Comparison of ENCODE assay signal across 9 mouse cellular contexts in genomic region chr11:70656456-70656927, GRCm38 (mm10). TPM values are rescaled to one million over a fixed set of nuclear protein-coding genes. Genes with fewer than 3 reads are reported as not detected.
A peak's percentile ranks its signal among the peaks of the same experiment; 100 is the strongest.
DNase-seq lines count a peak whose midpoint lies in the region; ATAC-seq and TF ChIP-seq lines count a peak whose summit lies in the region.
"Had no signal": no experiment of that assay in that cellular context is flagged by ENCODE, and none has a peak within 500 bp of the region (broad histone marks: within the 10 kb centered on the region; RNA-seq: fewer than 3 reads in every experiment).

No protein-coding gene starts in this region.

- no peak for ATAC-seq in cerebellum, adult (ENCODE audit: insufficient number of reproducible peaks, low FRiP score, low TSS enrichment)
- ATAC-seq in G1E (ENCODE audit: extremely low read depth, insufficient number of reproducible peaks, low FRiP score, poor library complexity, severe bottlenecking) = no peak
- ATAC-seq in forebrain, embryonic 12.5 days (ENCODE audit: low FRiP score) = no peak
- ATAC-seq in liver, embryonic 12.5 days = no peak

- H3K36me3 ChIP-seq in G1E (replicated peaks) = peaks cover 60% of the 10 kb centered on the region
- H3K36me3 ChIP-seq in forebrain, embryonic 12.5 days (replicated peaks) = peaks cover 12% of the 10 kb centered on the region
- H3K36me3 ChIP-seq in liver, embryonic 12.5 days = peaks cover 35% of the 10 kb centered on the region

- H3K4me3 ChIP-seq in G1E (ENCODE audit: low read depth, low read length) = peak overlapping the region; percentile 100; the same call in 1 of the 2 replicates
- H3K4me3 ChIP-seq in forebrain, embryonic 12.5 days (replicated peaks) = peak overlapping the region; percentile 98
- H3K4me3 ChIP-seq in liver, embryonic 12.5 days = peak overlapping the region; percentile 99

- no peaks in the 10 kb centered on the region for H3K27me3 ChIP-seq in G1E (ENCODE audit: insufficient read depth, low read length)
- H3K27me3 ChIP-seq in forebrain, embryonic 12.5 days = peaks cover 3% of the 10 kb centered on the region; the same call in 1 of the 2 replicates
- 0 out of 2 replicates have a peak, but pooled peaks cover 9% of the 10 kb centered on the region for H3K27me3 ChIP-seq in liver, embryonic 12.5 days (replicated peaks)
- H3K27me3 ChIP-seq: Patski had no signal

- H3K4me1 ChIP-seq in G1E (ENCODE audit: insufficient read depth, low read depth, low read length) = peaks cover 55% of the 10 kb centered on the region
- peaks cover 34% of the 10 kb centered on the region for H3K4me1 ChIP-seq in forebrain, embryonic 12.5 days
- peaks cover 57% of the 10 kb centered on the region for H3K4me1 ChIP-seq in liver, embryonic 12.5 days

- 4% methylated on average over 16 of the region's 16 CpGs for WGBS in forebrain, embryonic 12.5 days
- WGBS in liver, embryonic 12.5 days (ENCODE audit: insufficient replicate concordance) = 19% methylated on average over 16 of the region's 16 CpGs

- H3K27ac ChIP-seq in forebrain, embryonic 12.5 days = peak overlapping the region; percentile 98
- peak overlapping the region; percentile 99 for H3K27ac ChIP-seq in liver, embryonic 12.5 days

- peak overlapping the region; percentile 96 for H3K4me2 ChIP-seq in forebrain, embryonic 12.5 days
- peak overlapping the region; percentile 93 for H3K4me2 ChIP-seq in liver, embryonic 12.5 days

- H3K9me3 ChIP-seq in G1E (replicated peaks) = no peaks in the 10 kb centered on the region
- no peaks in the 10 kb centered on the region for H3K9me3 ChIP-seq in forebrain, embryonic 12.5 days
- no peaks in the 10 kb centered on the region for H3K9me3 ChIP-seq in liver, embryonic 12.5 days (replicated peaks)

- peak; percentile 68 for DNase-seq in cerebellum, adult 11-12 months
- DNase-seq in G1E (ENCODE audit: low spot score) = no peak
- DNase-seq in heart, postnatal 36 days = peak; percentile 74 to 79
- peak; percentile 31 for DNase-seq in retina, embryonic 14.5 days (ENCODE audit: low spot score)
- DNase-seq in c-Kit-positive CD71-positive TER-119-positive erythroid progenitor cells, embryonic 14.5 days (ENCODE audit: low spot score) = no peak

- peak overlapping the region; percentile 97 for H3K9ac ChIP-seq in forebrain, embryonic 12.5 days
- H3K9ac ChIP-seq in liver, embryonic 12.5 days = peak overlapping the region; percentile 99

- TF ChIP-seq CTCF in G1E (IDR thresholded peaks at IDR 0.05; ENCODE audit: low read depth, low read length) = no peak

- intact Hi-C loops in heart, postnatal 36 days (cut with DNase I) = loop anchor here (1.0 to 10.0 kb wide), 2 partner anchors 12 to 662 kb away; partner anchors contain the start of genes Gabarap and Phf23

RNA-seq across cellular contexts. Expression of gene Eno3, which starts 0.5 kb away (rescaled TPM):
- total RNA-seq in G1E (2014; fragmentation: Nextera tagmentation) = 19.0 and 25.3 TPM in 2 replicates
- 21.9 and 24.5 TPM in 2 replicates for total RNA-seq in G1E (2017)
- 3.1 and 5.7 TPM in 2 replicates for polyA plus RNA-seq in G1E (2012)
- polyA plus RNA-seq in forebrain, embryonic 12.5 days (2016; fragmentation: Nextera tagmentation; extraction: Ambion mirVana) = 9.0 and 9.7 TPM in 2 replicates
- total RNA-seq in heart, postnatal 36 days (2021) = 1,000 to 10,000 TPM; 1,887 to 1,957 TPM
- polyA plus RNA-seq in liver, embryonic 12.5 days (2016; fragmentation: Nextera tagmentation; extraction: Ambion mirVana) = 6.7 and 7.6 TPM in 2 replicates

RNA-seq across cellular contexts. Expression of gene Pfn1, which starts 2.0 kb away (rescaled TPM):
- total RNA-seq in G1E (2014; fragmentation: Nextera tagmentation) (804 and 991 TPM in 2 replicates), G1E (2017) (724 and 774 TPM in 2 replicates)
- 3,649 and 4,709 TPM in 2 replicates for polyA plus RNA-seq in G1E (2012)
- 1,070 and 1,131 TPM in 2 replicates for polyA plus RNA-seq in forebrain, embryonic 12.5 days (2016; fragmentation: Nextera tagmentation; extraction: Ambion mirVana)
- 100 to 1,000 TPM; 283 to 296 TPM for total RNA-seq in heart, postnatal 36 days (2021)
- polyA plus RNA-seq in liver, embryonic 12.5 days (2016; fragmentation: Nextera tagmentation; extraction: Ambion mirVana) = 1,519 and 1,532 TPM in 2 replicates

RNA-seq across cellular contexts. Expression of gene Slc25a11, which starts 9.2 kb away (rescaled TPM):
- 42.8 and 72.7 TPM in 2 replicates for total RNA-seq in G1E (2014; fragmentation: Nextera tagmentation)
- 125 and 144 TPM in 2 replicates for total RNA-seq in G1E (2017)
- 50.6 and 59.2 TPM in 2 replicates for polyA plus RNA-seq in G1E (2012)
- polyA plus RNA-seq in forebrain, embryonic 12.5 days (2016; fragmentation: Nextera tagmentation; extraction: Ambion mirVana) = 139 and 141 TPM in 2 replicates
- 100 to 1,000 TPM; 570 to 607 TPM for total RNA-seq in heart, postnatal 36 days (2021)
- polyA plus RNA-seq in liver, embryonic 12.5 days (2016; fragmentation: Nextera tagmentation; extraction: Ambion mirVana) = 77.3 and 83.3 TPM in 2 replicates

RNA-seq across cellular contexts. Expression of gene Rnf167, which starts 9.5 kb away (rescaled TPM):
- total RNA-seq in G1E (2014; fragmentation: Nextera tagmentation) (63.7 and 115 TPM in 2 replicates), G1E (2017) (62.3 and 64.1 TPM in 2 replicates)
- 62.6 and 81.3 TPM in 2 replicates for polyA plus RNA-seq in G1E (2012)
- 85.1 and 96.1 TPM in 2 replicates for polyA plus RNA-seq in forebrain, embryonic 12.5 days (2016; fragmentation: Nextera tagmentation; extraction: Ambion mirVana)
- total RNA-seq in heart, postnatal 36 days (2021) = 10 to 100 TPM; 52.5 to 57.9 TPM
- 73.6 and 86.1 TPM in 2 replicates for polyA plus RNA-seq in liver, embryonic 12.5 days (2016; fragmentation: Nextera tagmentation; extraction: Ambion mirVana)

RNA-seq across cellular contexts. Expression of gene Spag7, which starts 12.7 kb away (rescaled TPM):
- total RNA-seq in G1E (2014; fragmentation: Nextera tagmentation) (64.2 and 66.9 TPM in 2 replicates), G1E (2017) (64.6 and 81.5 TPM in 2 replicates)
- polyA plus RNA-seq in G1E (2012) = 152 and 196 TPM in 2 replicates
- 144 and 149 TPM in 2 replicates for polyA plus RNA-seq in forebrain, embryonic 12.5 days (2016; fragmentation: Nextera tagmentation; extraction: Ambion mirVana)
- 10 to 100 TPM; 95.0 to 98.6 TPM for total RNA-seq in heart, postnatal 36 days (2021)
- polyA plus RNA-seq in liver, embryonic 12.5 days (2016; fragmentation: Nextera tagmentation; extraction: Ambion mirVana) = 76.8 and 84.5 TPM in 2 replicates

Comparison
In these comparisons a context has a peak if more than half of its experiments do, and no peak if none do; other contexts are left out.
1. DNase-seq: peak in cerebellum, adult 11-12 months (single experiment), heart, postnatal 36 days (2 of 2) and retina, embryonic 14.5 days (single experiment); none in G1E (single experiment) and c-Kit-positive CD71-positive TER-119-positive erythroid progenitor cells, embryonic 14.5 days (single experiment).
2. Peak in every context shown above with its lines, with median percentiles within 50 percentile points of each other: H3K4me3 ChIP-seq.